Mouse (Mus musculus) hindbrain, embryonic 14.5 days (tissue): Measurements from ENCODE around the gene Rab39. TPM values are rescaled to one million over a fixed set of nuclear protein-coding genes. Genes with fewer than 3 reads are reported as not detected.
A peak's percentile ranks its signal among the peaks of the same experiment; 100 is the strongest.

Source experiments
- ATAC-seq: fragments of 200-750 bp; cut with Nextera tagmentation; 2 replicates; pipeline ENCODE4 v1.8.0; 2017; ENCODE audit warnings: moderate number of reproducible peaks, mild to moderate bottlenecking, moderate TSS enrichment, moderate library complexity; ENCODE audit not compliant: low FRiP score
- DNase-seq: peaks from one replicate; pipeline ENCODE4 v3.0.0-alpha.2; 2015; ENCODE audit warnings: low spot score
- H3K27ac ChIP-seq: fragments of 300-500 bp; sonication (generic); 2 replicates; pipeline ENCODE4 v1.5.1; 2014; ENCODE audit warnings: mild to moderate bottlenecking, moderate library complexity
- H3K27me3 ChIP-seq: fragments of 300-500 bp; sonication (generic); 2 replicates; pipeline ENCODE4 v1.6.1; 2014; ENCODE audit warnings: mild to moderate bottlenecking, low read length, mixed read lengths; ENCODE audit not compliant: control insufficient read depth, insufficient read depth
- H3K36me3 ChIP-seq: fragments of 300-500 bp; sonication (generic); replicated peaks from 2 replicates; pipeline ENCODE4 v1.6.1; 2014; ENCODE audit not compliant: control insufficient read depth, insufficient read depth
- H3K4me1 ChIP-seq: fragments of 300-500 bp; sonication (generic); replicated peaks from 2 replicates; pipeline ENCODE4 v1.6.1; 2014; ENCODE audit warnings: antibody characterized with exemption, low read length, mixed read lengths; ENCODE audit not compliant: control insufficient read depth, insufficient read depth
- H3K4me2 ChIP-seq: fragments of 300-500 bp; sonication (generic); replicated peaks from 2 replicates; pipeline ENCODE4 v1.6.1; 2014; ENCODE audit warnings: mild to moderate bottlenecking, moderate library complexity
- H3K4me3 ChIP-seq: fragments of 300-500 bp; sonication (generic); replicated peaks from 2 replicates; pipeline ENCODE4 v1.5.1; 2014; ENCODE audit warnings: mild to moderate bottlenecking, low read length
- H3K9ac ChIP-seq: fragments of 300-500 bp; sonication (generic); 2 replicates; pipeline ENCODE4 v1.6.1; 2014
- H3K9me3 ChIP-seq: fragments of 300-500 bp; sonication (generic); 2 replicates; pipeline ENCODE4 v1.6.1; 2016; ENCODE audit warnings: low read length; ENCODE audit not compliant: control insufficient read depth
- WGBS: fragments of 180-500 bp; shearing (Covaris S2); extraction: QIAGEN DNeasy Blood & Tissue Kit; methylation state at CpG from one replicate; pipeline ENCODE4 v1.1.7; 2014; 5-methylcytosine and 5-hydroxymethylcytosine counted together
- polyA plus RNA-seq: library from polyadenylated mRNA; unstranded; fragments of >200 nt; fragmentation: Nextera tagmentation; extraction: Ambion mirVana; gene quantifications from 2 replicates; pipeline ENCODE4 v1.2.1, GENCODE M21; 2014

Gene Rab39
- polyA plus RNA-seq, 1 experiment from 2014 or later, result 3.1 TPM

GRCm38 (mm10) chr9:53664819-53665218, 41.2 kb downstream of the Rab39 start:
- H3K27ac ChIP-seq, result no peak overlapping the region
- H3K27me3 ChIP-seq, result no peaks in the 10 kb centered on the region
- no peak for DNase-seq
- H3K4me2 ChIP-seq, result peak overlapping the region; percentile 92
- H3K4me1 ChIP-seq, result peaks cover 29% of the 10 kb centered on the region
- WGBS, result 71% methylated on average over 2 of the region's 2 CpGs
- no peaks in the 10 kb centered on the region; the same call in 1 of the 2 replicates for H3K36me3 ChIP-seq
- no peaks in the 10 kb centered on the region for H3K9me3 ChIP-seq
- ATAC-seq, result no peak
- H3K4me3 ChIP-seq, result no peak overlapping the region
- no peak overlapping the region for H3K9ac ChIP-seq

- Histone ChIP-seq H3K4me1 (no peaks in the 10 kb centered on the region), H3K4me2 (no peak overlapping the region), H3K27me3 (no peaks in the 10 kb centered on the region), H3K9ac (no peak overlapping the region), H3K36me3 (peaks cover 90% of the 10 kb centered on the region), H3K9me3 (no peaks in the 10 kb centered on the region), H3K4me3 (no peak overlapping the region), H3K27ac (no peak overlapping the region)
- ATAC-seq (no peak), DNase-seq (no peak)
- 93% methylated on average over 6 of the region's 6 CpGs for WGBS
Observed at GRCm38 (mm10) chr9:53634796-53635195, 71.2 kb downstream of the Rab39 start.

Other genes starting within 250 kb of the Rab39 start
- gene Atm, start 169.5 kb downstream of the Rab39 start, polyA plus RNA-seq, result 10.2 and 12.9 TPM in 2 replicates
- 13.8 and 15.3 TPM in 2 replicates for gene Npat, start 169.2 kb downstream of the Rab39 start, polyA plus RNA-seq
- gene Acat1, start 95.8 kb downstream of the Rab39 start, polyA plus RNA-seq, result 168 and 208 TPM in 2 replicates
- gene Cul5, start 36.2 kb downstream of the Rab39 start, polyA plus RNA-seq, result 59.9 and 62.2 TPM in 2 replicates
- 18.1 and 21.2 TPM in 2 replicates for gene Slc35f2, start 65.3 kb upstream of the Rab39 start, polyA plus RNA-seq
- 0.20 TPM in 1 of 2 replicates, not detected in the other for gene Sln, start 143.9 kb upstream of the Rab39 start, polyA plus RNA-seq